Mouse (Mus musculus): Measurements from ENCODE around the gene Txnrd1.
A peak's percentile ranks its signal among the peaks of the same experiment; 100 is the strongest.

Txnrd1 gene

DNA sequence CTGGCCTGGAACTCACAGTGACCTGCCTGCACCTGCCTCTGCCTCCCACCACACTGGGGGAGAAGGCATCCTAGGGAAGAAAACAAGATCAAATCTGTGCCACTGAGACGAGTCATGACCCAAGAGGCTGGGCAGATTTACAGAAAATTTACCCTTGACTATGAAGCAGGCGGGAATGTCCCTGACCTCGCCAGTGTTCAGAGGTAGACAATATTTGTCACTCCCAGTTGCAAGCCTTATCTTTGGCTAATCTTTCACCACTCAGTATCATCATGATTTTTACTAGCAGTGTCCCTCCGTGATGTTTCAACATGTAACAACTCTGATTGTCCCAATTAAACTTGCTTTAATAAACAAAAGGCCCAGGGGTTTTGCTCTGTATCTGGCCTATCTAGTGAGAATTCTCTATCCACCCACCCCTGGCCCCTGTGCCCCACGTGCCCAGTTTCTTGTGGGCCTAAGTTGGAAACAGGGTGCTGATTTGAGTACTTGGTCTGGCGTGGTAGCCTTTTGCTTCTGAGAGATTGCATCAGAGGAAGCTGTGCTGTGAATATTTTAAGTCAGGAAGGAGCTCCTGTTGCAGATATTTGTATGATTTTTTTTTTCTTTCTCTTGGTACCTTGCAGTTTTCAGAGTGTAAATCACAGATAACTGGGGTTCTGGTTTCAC is 34.8 kb downstream of the Txnrd1 start:
- no peak for DNase-seq

- no peak for DNase-seq
Observed at GRCm38 (mm10) chr10:82875446-82875845, 41.7 kb downstream of the Txnrd1 start.

- DNase-seq: peak; percentile 77
Observed at GRCm38 (mm10) chr10:82876076-82876796, 42.5 kb downstream of the Txnrd1 start.

- DNase-seq: no peak
Observed at GRCm38 (mm10) chr10:82887354-82887753, 53.6 kb downstream of the Txnrd1 start.

GRCm38 (mm10) chr10:82888576-82888975 is 54.8 kb downstream of the Txnrd1 start:
- DNase-seq: no peak

DNA sequence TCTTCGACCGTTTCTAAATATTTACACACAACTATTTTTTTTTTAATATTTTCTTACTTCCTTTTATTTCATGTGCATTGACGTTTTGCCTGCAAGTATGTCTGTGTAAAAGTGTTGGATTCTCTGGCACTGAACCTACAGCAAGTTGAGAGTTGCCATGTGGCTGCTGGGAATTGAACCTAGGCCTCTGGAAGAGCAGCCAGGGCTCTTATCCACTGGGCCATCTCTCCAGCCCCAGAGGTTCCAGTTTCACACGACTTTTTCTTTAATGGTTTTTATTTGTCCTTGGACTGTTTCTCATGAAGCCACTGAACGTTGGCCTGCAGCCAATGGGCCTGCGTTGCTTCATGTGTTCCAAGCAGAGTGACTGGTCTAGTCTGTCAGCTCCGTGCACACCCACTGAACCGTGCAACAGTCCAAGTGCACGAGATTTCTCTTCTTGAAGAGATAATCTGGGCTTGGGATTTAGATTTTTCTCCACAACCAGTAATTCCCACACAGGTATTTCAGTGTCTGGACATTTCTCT is 55.8 kb downstream of the Txnrd1 start:
- DNase-seq: no peak

GRCm38 (mm10) chr10:82890936-82891335 is 57.2 kb downstream of the Txnrd1 start:
- DNase-seq: no peak

GRCm38 (mm10) chr10:82891427-82891826 is 57.7 kb downstream of the Txnrd1 start:
- DNase-seq: no peak

DNA sequence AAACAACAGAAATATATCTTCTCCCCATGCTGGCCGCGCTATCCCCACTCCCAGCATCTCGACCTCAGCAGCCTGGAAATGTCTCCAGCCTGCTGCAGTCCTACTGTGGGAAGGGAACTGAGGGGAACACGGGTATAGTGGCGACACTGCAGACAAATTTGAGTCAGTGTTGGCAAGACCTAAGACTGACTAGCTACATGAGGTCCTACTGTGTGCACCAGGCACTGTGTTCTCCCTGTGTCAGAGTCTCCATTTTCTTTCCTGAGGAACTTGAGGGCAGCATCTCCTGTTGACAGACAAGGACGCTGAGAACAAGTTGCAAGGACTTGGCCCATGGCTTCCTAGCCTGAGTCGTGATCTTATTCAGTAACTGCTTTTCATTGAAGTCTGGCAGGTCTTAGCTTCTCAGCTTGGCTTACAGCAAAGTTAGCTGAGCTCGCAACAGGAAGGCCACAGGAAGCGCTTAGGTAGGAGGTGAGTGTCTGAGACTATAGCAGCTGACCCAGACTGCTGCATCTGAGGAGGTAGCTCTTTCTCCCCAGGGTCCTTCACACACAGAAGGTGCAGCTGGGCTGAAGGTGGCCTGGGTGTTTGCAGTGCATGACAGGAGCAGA is 58.8 kb downstream of the Txnrd1 start:
- DNase-seq: no peak

DNA sequence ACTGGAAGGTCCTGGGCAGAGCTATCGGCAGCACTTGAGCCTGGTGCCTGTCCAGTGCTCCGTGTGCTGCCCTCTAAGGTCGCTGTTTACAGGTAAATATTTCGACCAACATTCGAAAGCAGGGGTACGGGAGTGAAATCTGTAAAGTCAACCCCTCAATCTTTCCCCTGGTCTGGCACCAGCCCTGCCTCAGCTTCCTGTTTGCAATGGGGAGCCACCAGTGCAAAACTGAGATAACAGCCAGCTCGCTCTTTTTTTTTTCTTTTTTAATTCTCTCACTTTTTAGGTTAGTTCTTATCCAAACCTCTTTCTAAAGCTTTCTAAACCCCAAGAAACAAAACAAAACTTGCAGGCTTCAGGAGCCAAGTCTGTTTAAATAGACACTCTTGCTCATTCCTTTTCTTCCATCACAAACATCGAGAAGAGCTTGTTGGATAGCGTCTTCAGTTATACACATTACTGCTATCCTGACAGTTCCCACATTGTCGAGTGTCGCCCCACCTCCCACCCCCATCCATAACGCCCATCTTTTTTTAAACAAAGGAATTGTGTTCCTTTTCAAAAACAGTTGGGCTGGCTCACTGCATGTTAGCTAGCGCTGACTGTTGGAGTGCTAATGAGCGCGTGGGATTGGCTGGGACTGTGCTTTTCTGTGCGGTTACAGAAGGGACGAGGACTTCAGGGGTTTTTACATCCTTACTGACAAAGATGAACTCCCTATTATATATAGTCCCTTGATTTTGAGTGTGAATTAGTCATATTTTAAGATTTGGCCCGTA is 60.3 kb downstream of the Txnrd1 start:
- DNase-seq: no peak

- no peak for DNase-seq
Observed at GRCm38 (mm10) chr10:82897936-82898335, 64.2 kb downstream of the Txnrd1 start.

DNA sequence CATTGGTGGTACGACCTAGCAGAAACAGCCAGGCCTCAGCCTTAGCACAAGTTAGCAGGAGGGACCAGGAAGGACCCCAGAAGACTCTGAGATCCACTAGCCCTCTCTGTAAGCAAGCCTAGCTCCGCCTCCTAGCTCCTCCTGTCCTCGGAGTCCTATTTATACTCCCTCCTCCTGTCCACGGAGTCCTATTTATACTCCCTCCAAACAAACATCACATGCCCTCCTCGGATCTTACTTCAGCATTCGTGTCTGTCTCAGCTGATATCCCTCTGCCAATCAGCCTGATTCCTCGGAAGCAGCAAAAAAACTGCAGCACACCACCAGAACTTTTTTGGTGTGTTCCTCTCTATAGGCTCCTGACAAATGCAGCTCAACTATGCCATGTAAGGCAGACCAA is 65.1 kb downstream of the Txnrd1 start:
- DNase-seq: no peak

DNA sequence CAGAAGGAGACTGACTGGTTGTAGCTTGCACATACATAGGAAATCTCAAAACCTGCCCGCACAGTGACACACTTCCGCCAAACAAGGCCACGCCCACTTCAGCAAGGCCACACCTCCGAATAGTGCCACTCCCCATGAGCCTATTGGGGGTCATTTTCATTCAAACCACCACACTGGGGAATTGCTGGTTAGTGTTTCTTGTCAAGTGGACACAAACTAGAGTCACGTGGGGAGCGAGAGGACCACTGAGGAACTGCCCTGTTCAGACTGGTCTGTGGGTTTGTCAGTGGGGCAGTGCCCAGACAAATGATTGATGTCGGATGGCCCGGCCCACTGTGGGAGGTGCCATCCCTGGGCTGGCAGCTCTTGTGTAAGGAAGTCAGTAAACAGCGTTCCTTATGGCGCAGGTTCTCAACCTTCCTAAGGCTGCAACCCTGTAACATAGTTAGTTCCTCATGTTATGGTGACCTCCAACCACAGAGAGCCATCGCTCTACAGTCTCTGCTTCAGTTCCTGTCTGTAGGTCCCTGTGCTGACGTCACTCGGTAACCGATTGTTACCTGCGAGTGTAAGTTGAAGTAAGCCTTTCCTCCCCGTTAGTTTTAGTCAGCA is 66.2 kb downstream of the Txnrd1 start:
- peak; percentile 43 for DNase-seq

DNA sequence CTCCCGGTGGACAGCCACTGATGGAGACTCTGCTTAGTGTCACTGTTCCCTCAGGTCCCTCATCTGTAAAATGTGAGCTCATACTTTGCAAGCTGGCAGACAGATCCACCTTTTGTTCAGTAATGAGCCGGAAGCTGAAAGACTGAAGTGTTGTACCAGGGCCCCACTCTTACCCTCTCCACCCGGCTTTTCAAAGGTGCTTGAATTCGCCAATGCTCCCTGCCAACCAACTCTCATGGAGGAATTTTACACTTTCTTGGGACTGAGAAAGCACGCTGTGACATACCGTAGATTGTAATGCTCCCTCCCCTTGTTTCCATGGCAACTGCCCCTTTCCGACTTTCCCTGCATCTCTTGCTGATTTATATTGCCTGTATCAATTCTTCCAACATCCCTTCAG is 66.8 kb downstream of the Txnrd1 start:
- DNase-seq: no peak

GRCm38 (mm10) chr10:82901436-82901835 is 67.7 kb downstream of the Txnrd1 start:
- DNase-seq: peak; percentile 96

- DNase-seq: no peak
Observed at GRCm38 (mm10) chr10:82908526-82908925, 74.8 kb downstream of the Txnrd1 start.

DNA sequence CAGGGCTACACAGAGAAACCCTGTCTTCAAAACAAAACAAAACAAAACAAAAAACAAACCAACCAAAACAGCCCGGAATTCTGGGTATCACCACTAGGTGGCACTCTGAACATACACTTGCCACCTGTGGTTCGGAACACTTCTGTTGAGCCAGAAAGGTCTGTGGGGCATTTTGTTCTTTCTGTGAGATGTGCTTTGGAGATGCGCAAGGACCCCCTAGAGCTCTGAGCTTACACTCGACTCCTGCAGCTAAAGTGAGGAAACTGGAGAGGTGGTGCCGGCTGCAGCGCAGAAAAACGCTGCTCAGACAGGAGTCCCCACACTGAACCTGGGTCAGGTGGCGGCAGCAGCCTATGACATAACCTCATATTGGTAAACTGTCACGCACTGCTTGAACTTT is 75.6 kb downstream of the Txnrd1 start:
- peak; percentile 82 for DNase-seq

- peak; percentile 68 for DNase-seq
Observed at GRCm38 (mm10) chr10:82910198-82910597, 76.4 kb downstream of the Txnrd1 start.

GRCm38 (mm10) chr10:82913238-82913637 is 79.5 kb downstream of the Txnrd1 start:
- no peak for DNase-seq

DNA sequence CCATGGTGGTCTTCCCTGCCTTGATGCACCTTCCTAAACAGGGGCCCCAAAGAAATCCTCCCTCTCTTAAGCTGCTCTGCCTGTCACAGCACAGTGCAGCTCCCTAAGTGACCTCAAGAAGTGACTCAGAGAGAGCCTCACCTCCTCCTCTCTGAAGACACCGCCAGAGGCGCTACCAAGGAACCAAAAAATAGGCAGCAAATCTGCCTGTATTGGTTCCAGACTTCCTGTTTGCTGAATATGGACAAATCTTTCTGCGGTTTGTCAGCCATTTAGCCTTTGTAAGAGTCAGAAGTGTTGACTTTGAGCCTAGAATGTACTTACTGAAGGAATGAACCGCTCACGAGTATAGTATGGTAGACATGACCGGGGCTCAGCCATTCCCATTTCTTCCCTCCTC is 80.0 kb downstream of the Txnrd1 start:
- DNase-seq: no peak

DNA sequence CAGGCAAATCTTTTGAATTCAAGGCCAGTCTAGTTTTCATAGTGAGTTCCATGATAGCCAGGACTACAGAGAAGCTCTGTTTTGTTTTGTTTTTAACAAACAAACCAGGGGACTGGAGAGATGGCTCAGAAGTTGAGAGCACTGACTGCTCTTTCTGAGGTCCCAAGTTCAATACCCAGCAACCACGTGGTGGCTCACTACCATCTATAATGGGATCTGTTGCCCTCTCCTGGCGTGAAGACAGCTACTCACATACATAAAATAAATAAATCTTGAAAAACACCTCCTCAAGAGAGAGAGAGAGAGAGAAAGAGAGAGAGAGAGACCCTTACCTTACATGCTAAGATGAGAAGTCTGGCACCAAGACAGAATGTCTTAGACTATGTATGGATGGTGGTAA is 84.9 kb downstream of the Txnrd1 start:
- DNase-seq: no peak

DNA sequence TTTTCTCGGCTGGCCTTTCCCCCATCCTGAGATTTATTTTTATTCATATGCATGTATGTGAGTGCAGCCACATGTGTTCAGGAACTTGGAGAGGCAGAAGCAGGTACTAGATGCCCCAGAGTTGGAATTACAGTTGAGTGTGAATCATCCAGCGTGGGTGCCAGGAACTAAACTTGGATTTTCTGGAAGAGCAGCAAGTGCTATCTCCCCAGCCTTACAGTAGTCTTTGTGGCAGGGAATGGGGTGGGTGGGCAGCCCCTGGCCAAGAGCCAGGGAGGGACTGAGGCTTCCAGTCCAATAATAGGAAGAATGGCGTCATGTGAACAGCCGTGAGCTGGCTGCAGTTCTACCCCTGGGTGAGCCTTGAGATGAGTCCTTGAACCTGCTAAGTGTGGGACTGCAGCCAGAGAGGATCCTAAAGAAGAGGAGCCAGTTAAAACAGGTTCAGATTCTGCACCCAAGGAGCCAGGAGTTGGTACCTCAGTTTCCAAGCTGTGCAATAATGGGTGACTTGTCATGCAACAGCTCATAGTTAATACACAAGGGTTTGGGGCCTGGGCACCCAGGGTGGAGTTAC is 85.7 kb downstream of the Txnrd1 start:
- DNase-seq: no peak
